Mouse (Mus musculus) small intestine, adult 2 months (tissue): ENCODE results near the gene Prss16. TPM values are rescaled to one million over a fixed set of nuclear protein-coding genes. Genes with fewer than 3 reads are reported as not detected.

Experiments
- H3K27ac ChIP-seq: fragments of 200-500 bp; 2 replicates; pipeline ENCODE4 v1.5.1; 2012; ENCODE audit warnings: low read depth, low read length, control low read depth, inconsistent platforms; ENCODE audit not compliant: insufficient read depth
- H3K27me3 ChIP-seq: fragments of 200-500 bp; 2 replicates; pipeline ENCODE4 v1.6.1; 2012; ENCODE audit warnings: mild to moderate bottlenecking, moderate library complexity, low read length, inconsistent platforms; ENCODE audit not compliant: control insufficient read depth, insufficient read depth
- H3K36me3 ChIP-seq: fragments of 200-500 bp; 2 replicates; pipeline ENCODE4 v1.6.1; 2012; ENCODE audit warnings: mild to moderate bottlenecking, low read length, control low read depth, inconsistent platforms; ENCODE audit not compliant: control insufficient read depth, insufficient read depth
- H3K4me1 ChIP-seq: fragments of 200-500 bp; 2 replicates; pipeline ENCODE4 v1.6.1; 2012; ENCODE audit warnings: low read length, inconsistent platforms, mixed read lengths; ENCODE audit not compliant: control insufficient read depth, insufficient read depth, insufficient read length
- H3K4me3 ChIP-seq: fragments of 200-500 bp; 2 replicates; pipeline ENCODE4 v1.5.1; 2012; ENCODE audit warnings: low read depth, mild to moderate bottlenecking, control low read depth, inconsistent platforms, low read length, moderate library complexity
- CTCF ChIP-seq: fragments of 200-500 bp; IDR thresholded peaks from 2 replicates; pipeline ENCODE4 v1.5.1; 2012; ENCODE audit warnings: low read depth, mild to moderate bottlenecking, control low read depth, inconsistent platforms, low read length, moderate library complexity, mixed read lengths; ENCODE audit not compliant: insufficient replicate concordance, insufficient read length; ENCODE audit errors: extremely low read depth
- POLR2A ChIP-seq: fragments of 200-500 bp; IDR thresholded peaks from 2 replicates; pipeline ENCODE4 v1.6.1; 2012; ENCODE audit warnings: low read depth, mild to moderate bottlenecking, control low read depth, inconsistent platforms, low read length, moderate library complexity
- WGBS: fragments of 180-500 bp; shearing (Covaris S2); methylation state at CpG from one replicate; pipeline ENCODE4 v1.1.7; 2018; 5-methylcytosine and 5-hydroxymethylcytosine counted together
- polyA plus RNA-seq: library from polyadenylated mRNA; depleted of rRNA; stranded (reverse); fragments of >200 nt; gene quantifications from 2 replicates; pipeline ENCODE4 v1.2.3, GENCODE M21; 2012

Gene Prss16
- polyA plus RNA-seq, 1 experiment = 2.0 TPM

GRCm38 (mm10) chr13:21995331-21995914 lies 14.1 kb downstream of the Prss16 start:
- 2% methylated on average over 21 of the region's 21 CpGs for WGBS
- TF ChIP-seq POLR2A (no peak), CTCF (no peak)
- H3K4me3 ChIP-seq = peak overlapping the region; percentile 57
- peaks cover 56% of the 10 kb centered on the region for H3K27me3 ChIP-seq
- no peak overlapping the region for H3K27ac ChIP-seq
- H3K36me3 ChIP-seq = no peaks in the 10 kb centered on the region
- peaks cover 6% of the 10 kb centered on the region; the same call in 1 of the 2 replicates for H3K4me1 ChIP-seq

GRCm38 (mm10) chr13:21994896-21995295 lies 14.6 kb downstream of the Prss16 start:
- TF ChIP-seq CTCF = no peak
- TF ChIP-seq POLR2A = no peak
- Histone ChIP-seq H3K27ac (no peak overlapping the region), H3K4me3 (peak overlapping the region; percentile 57), H3K27me3 (peaks cover 52% of the 10 kb centered on the region), H3K4me1 (peaks cover 6% of the 10 kb centered on the region; the same call in 1 of the 2 replicates), H3K36me3 (no peaks in the 10 kb centered on the region)
- WGBS = 8% methylated on average over 8 of the region's 8 CpGs

GRCm38 (mm10) chr13:21993957-21994738 lies 15.4 kb downstream of the Prss16 start:
- 8% methylated on average over 22 of the region's 22 CpGs for WGBS
- peaks cover 46% of the 10 kb centered on the region for H3K27me3 ChIP-seq
- no peak overlapping the region for H3K27ac ChIP-seq
- no peaks in the 10 kb centered on the region for H3K36me3 ChIP-seq
- H3K4me3 ChIP-seq = no peak overlapping the region
- TF ChIP-seq CTCF = no peak
- no peak for TF ChIP-seq POLR2A
- H3K4me1 ChIP-seq = peaks cover 6% of the 10 kb centered on the region; the same call in 1 of the 2 replicates

- Histone ChIP-seq H3K27ac (no peak overlapping the region), H3K36me3 (no peaks in the 10 kb centered on the region), H3K4me1 (peaks cover 6% of the 10 kb centered on the region; the same call in 1 of the 2 replicates), H3K4me3 (no peak overlapping the region), H3K27me3 (peaks cover 32% of the 10 kb centered on the region)
- TF ChIP-seq POLR2A (no peak), CTCF (no peak)
- WGBS = 87% methylated on average over 5 of the region's 5 CpGs
These were observed 17.0 kb downstream of the Prss16 start for GRCm38 (mm10) chr13:21992550-21992949.

GRCm38 (mm10) chr13:21984486-21984885 lies 25.1 kb downstream of the Prss16 start:
- H3K4me1 ChIP-seq = peaks cover 10% of the 10 kb centered on the region
- no peak overlapping the region for H3K4me3 ChIP-seq
- H3K36me3 ChIP-seq = no peaks in the 10 kb centered on the region
- no peak for TF ChIP-seq POLR2A
- no peak for TF ChIP-seq CTCF
- no peak overlapping the region for H3K27ac ChIP-seq
- 87% methylated on average over 2 of the region's 2 CpGs for WGBS
- peaks cover 22% of the 10 kb centered on the region for H3K27me3 ChIP-seq

- Histone ChIP-seq H3K27me3 (peaks cover 28% of the 10 kb centered on the region), H3K27ac (no peak overlapping the region), H3K4me1 (peaks cover 10% of the 10 kb centered on the region), H3K36me3 (no peaks in the 10 kb centered on the region), H3K4me3 (peak overlapping the region; percentile 57)
- no peak for TF ChIP-seq POLR2A
- no peak for TF ChIP-seq CTCF
- 26% methylated on average over 17 of the region's 17 CpGs for WGBS
These were observed 27.7 kb downstream of the Prss16 start for GRCm38 (mm10) chr13:21981803-21982193.

- H3K27me3 ChIP-seq = peaks cover 28% of the 10 kb centered on the region
- TF ChIP-seq POLR2A = no peak
- TF ChIP-seq CTCF = no peak
- 3% methylated on average over 58 of the region's 58 CpGs for WGBS
- H3K36me3 ChIP-seq = no peaks in the 10 kb centered on the region
- H3K4me1 ChIP-seq = peaks cover 10% of the 10 kb centered on the region
- no peak within 1 kb of the TSS for H3K27ac ChIP-seq
- H3K4me3 ChIP-seq = peak within 1 kb of the TSS; percentile 57
These were observed 28.4 kb downstream of the Prss16 start, which contains the start of gene Pom121l2 for GRCm38 (mm10) chr13:21980981-21981802. Gene Pom121l2 (plus strand): TSS chr13:21981194.
